Mouse (Mus musculus): ENCODE measurements at regions not wholly inside any gene's neighbourhood (a gene's known extent, or its start where the extent isn't known, plus 50 kb on each side); places are given as distances from the start of the nearest gene placed in this dataset.

DNA sequence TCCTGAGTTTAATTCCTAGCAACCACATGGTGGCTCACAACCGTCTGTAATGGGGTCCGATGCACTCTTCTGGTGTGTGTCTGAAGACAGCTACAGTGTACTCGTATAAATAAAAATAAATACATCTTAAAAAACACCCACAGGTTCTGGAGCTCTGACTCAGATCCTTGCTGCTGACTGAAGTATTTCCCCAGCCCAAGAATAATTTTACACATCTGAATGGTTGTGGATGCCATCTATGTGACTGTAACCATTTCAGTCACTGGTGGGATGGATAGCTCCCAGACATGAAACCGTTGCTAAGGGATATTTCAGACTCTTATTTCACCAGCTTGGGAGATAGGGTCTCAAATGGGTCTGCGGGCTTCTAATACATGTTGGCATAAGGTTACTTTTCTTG lies 131.6 kb downstream of the Slc4a3 start:
- Histone ChIP-seq H3K9me3 (ENCODE audit: control insufficient read depth, low read length) (peaks cover 4% of the 10 kb centered on the region; the same call in 1 of the 2 replicates), H3K4me1 (ENCODE audit: control insufficient read depth, insufficient read depth, low read length) (0 out of 2 replicates have a peak, but pooled peaks cover 3% of the 10 kb centered on the region), H3K36me3 (ENCODE audit: control insufficient read depth, insufficient read depth, low read length) (no peaks in the 10 kb centered on the region), H3K9ac (replicated peaks; ENCODE audit: low read depth, low read length) (no peak overlapping the region), H3K4me2 (ENCODE audit: low read depth, low read length) (no peak overlapping the region), H3K27ac (ENCODE audit: low read depth, low read length) (no peak overlapping the region), H3K4me3 (ENCODE audit: low read depth, low read length) (no peak overlapping the region), H3K27me3 (ENCODE audit: control insufficient read depth, insufficient read depth, low read length) (no peaks in the 10 kb centered on the region)
- ATAC-seq (ENCODE audit: low read depth), result no peak
- 78% methylated on average over 5 of the region's 5 CpGs for WGBS

DNA sequence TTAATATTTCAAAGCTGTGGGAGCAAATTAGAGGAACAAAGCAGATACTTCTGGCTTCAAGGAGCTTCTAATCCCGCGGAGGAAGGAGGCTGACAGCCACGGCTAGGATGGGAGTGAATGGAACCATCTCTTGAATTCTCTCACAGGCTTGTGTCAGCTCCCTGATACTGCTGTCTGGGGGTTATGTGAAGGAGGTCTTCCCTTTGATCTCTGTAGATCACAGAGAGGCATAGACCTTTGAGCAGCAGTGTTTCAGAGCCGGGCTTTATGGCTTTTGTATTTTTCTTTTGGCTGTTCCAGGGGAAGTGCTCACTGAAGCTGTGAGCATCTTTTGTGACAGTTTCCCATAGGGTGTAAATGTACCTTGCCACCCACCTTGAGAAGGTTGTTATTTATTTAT lies 132.2 kb downstream of the Slc4a3 start:
- ATAC-seq (ENCODE audit: low read depth), result no peak
- H3K9me3 ChIP-seq (ENCODE audit: control insufficient read depth, low read length), result peaks cover 4% of the 10 kb centered on the region; the same call in 1 of the 2 replicates
- no peak overlapping the region for H3K4me3 ChIP-seq (ENCODE audit: low read depth, low read length)
- no peak overlapping the region for H3K4me2 ChIP-seq (ENCODE audit: low read depth, low read length)
- no peak overlapping the region for H3K27ac ChIP-seq (ENCODE audit: low read depth, low read length)
- H3K36me3 ChIP-seq (ENCODE audit: control insufficient read depth, insufficient read depth, low read length), result no peaks in the 10 kb centered on the region
- H3K9ac ChIP-seq (replicated peaks; ENCODE audit: low read depth, low read length), result no peak overlapping the region
- WGBS, result 11% methylated on average over 4 of the region's 4 CpGs
- H3K4me1 ChIP-seq (ENCODE audit: control insufficient read depth, insufficient read depth, low read length), result 0 out of 2 replicates have a peak, but pooled peaks cover 3% of the 10 kb centered on the region
- H3K27me3 ChIP-seq (ENCODE audit: control insufficient read depth, insufficient read depth, low read length), result no peaks in the 10 kb centered on the region

DNA sequence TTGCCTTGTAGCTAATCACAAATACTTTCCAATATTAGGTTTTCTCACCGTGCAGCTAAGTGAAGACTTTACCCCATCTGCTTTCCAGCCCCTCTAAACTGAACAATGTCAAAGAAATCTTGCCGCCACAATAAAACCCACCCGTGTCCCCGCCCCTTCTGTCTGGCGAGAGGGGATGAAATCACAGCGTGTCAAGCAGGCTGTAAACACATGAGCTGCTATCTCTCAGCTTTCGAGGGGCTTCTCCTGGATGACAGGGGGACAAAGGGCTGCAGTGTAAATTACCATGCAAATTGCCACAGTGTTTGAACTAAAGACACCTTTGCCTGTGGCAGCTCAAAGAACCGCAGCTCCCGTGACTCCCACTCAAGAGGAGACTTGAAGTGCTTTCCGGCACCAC lies 134.3 kb downstream of the Slc4a3 start:
- no peak for ATAC-seq (ENCODE audit: low read depth)
- Histone ChIP-seq H3K27ac (ENCODE audit: low read depth, low read length) (no peak overlapping the region), H3K4me3 (ENCODE audit: low read depth, low read length) (no peak overlapping the region), H3K9ac (replicated peaks; ENCODE audit: low read depth, low read length) (no peak overlapping the region), H3K36me3 (ENCODE audit: control insufficient read depth, insufficient read depth, low read length) (no peaks in the 10 kb centered on the region), H3K4me1 (ENCODE audit: control insufficient read depth, insufficient read depth, low read length) (0 out of 2 replicates have a peak, but pooled peaks cover 3% of the 10 kb centered on the region), H3K9me3 (ENCODE audit: control insufficient read depth, low read length) (peaks cover 4% of the 10 kb centered on the region; the same call in 1 of the 2 replicates), H3K4me2 (ENCODE audit: low read depth, low read length) (no peak overlapping the region), H3K27me3 (ENCODE audit: control insufficient read depth, insufficient read depth, low read length) (0 out of 2 replicates have a peak, but pooled peaks cover 2% of the 10 kb centered on the region)
- WGBS, result 4% methylated on average over 10 of the region's 10 CpGs

DNA sequence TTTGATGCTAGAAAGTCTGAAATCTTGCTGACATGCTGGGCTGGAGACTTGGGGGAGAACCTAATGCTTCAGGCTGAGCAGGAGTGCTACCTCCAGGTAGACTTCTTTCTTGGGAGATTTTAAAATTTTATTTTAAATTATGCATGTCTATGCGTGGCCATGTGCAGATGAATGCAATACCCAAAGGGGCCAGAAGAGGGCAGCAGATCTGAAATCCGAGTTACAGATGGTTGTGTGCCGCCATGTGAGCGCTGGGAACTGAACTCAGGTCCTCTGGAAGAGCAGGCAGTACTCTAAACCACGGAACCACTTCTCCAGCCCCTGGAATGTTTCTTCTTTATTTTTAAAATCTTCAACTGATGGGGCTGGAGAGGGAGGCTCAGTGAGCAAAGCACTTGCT lies 135.8 kb downstream of the Slc4a3 start:
- ATAC-seq (ENCODE audit: low read depth), result no peak
- WGBS, result 99% methylated on average over 5 of the region's 5 CpGs

DNA sequence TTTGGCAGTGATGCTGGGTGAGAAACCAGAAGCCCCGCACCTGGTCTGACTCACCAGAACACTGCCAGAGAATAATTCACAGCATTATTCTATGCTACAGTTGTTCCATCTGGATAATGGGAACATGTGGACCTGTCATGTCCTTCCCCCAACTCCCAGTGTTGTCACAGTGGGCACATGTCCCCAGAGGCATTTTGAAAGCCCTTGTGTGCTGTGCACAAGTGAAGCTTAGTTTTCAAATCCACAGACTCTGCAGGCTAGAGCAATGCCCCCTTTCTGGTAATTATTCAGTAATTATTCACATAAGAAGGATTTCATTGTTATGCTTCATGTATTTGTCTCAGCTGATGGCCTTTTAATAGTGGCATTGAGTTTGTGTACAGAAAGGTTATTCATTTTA lies 146.7 kb downstream of the Slc4a3 start:
- Histone ChIP-seq H3K9me3 (ENCODE audit: control insufficient read depth, low read length) (no peaks in the 10 kb centered on the region), H3K36me3 (ENCODE audit: control insufficient read depth, insufficient read depth, low read length) (no peaks in the 10 kb centered on the region), H3K4me3 (ENCODE audit: low read depth, low read length) (no peak overlapping the region), H3K27ac (ENCODE audit: low read depth, low read length) (no peak overlapping the region), H3K4me1 (ENCODE audit: control insufficient read depth, insufficient read depth, low read length) (no peaks in the 10 kb centered on the region; the same call in 1 of the 2 replicates), H3K27me3 (ENCODE audit: control insufficient read depth, insufficient read depth, low read length) (no peaks in the 10 kb centered on the region), H3K4me2 (ENCODE audit: low read depth, low read length) (no peak overlapping the region), H3K9ac (replicated peaks; ENCODE audit: low read depth, low read length) (no peak overlapping the region)
- 81% methylated on average over 1 of the region's 1 CpGs for WGBS
- ATAC-seq (ENCODE audit: low read depth), result peak; percentile 51; the same call in 1 of the 2 replicates

More for the DNA sequence above, 135.8 kb downstream of the Slc4a3 start:
- Histone ChIP-seq H3K27me3 (ENCODE audit: control insufficient read depth, insufficient read depth, low read length) (0 out of 2 replicates have a peak, but pooled peaks cover 2% of the 10 kb centered on the region), H3K9me3 (ENCODE audit: control insufficient read depth, low read length) (peaks cover 4% of the 10 kb centered on the region; the same call in 1 of the 2 replicates), H3K27ac (ENCODE audit: low read depth, low read length) (no peak overlapping the region), H3K9ac (replicated peaks; ENCODE audit: low read depth, low read length) (no peak overlapping the region), H3K4me1 (ENCODE audit: control insufficient read depth, insufficient read depth, low read length) (0 out of 2 replicates have a peak, but pooled peaks cover 3% of the 10 kb centered on the region), H3K36me3 (ENCODE audit: control insufficient read depth, insufficient read depth, low read length) (no peaks in the 10 kb centered on the region), H3K4me3 (ENCODE audit: low read depth, low read length) (no peak overlapping the region), H3K4me2 (ENCODE audit: low read depth, low read length) (no peak overlapping the region)

- H3K27ac ChIP-seq (ENCODE audit: low read depth, low read length), result no peak overlapping the region
- peak; percentile 69; the same call in 1 of the 2 replicates for ATAC-seq (ENCODE audit: low read depth)
- no peak overlapping the region for H3K9ac ChIP-seq (replicated peaks; ENCODE audit: low read depth, low read length)
- no peak overlapping the region for H3K4me2 ChIP-seq (ENCODE audit: low read depth, low read length)
- H3K36me3 ChIP-seq (ENCODE audit: control insufficient read depth, insufficient read depth, low read length), result no peaks in the 10 kb centered on the region
- 23% methylated on average over 12 of the region's 12 CpGs for WGBS
- H3K27me3 ChIP-seq (ENCODE audit: control insufficient read depth, insufficient read depth, low read length), result no peaks in the 10 kb centered on the region
- H3K4me1 ChIP-seq (ENCODE audit: control insufficient read depth, insufficient read depth, low read length), result no peaks in the 10 kb centered on the region; the same call in 1 of the 2 replicates
- H3K4me3 ChIP-seq (ENCODE audit: low read depth, low read length), result no peak overlapping the region
- no peaks in the 10 kb centered on the region for H3K9me3 ChIP-seq (ENCODE audit: control insufficient read depth, low read length)
These were observed 147.3 kb downstream of the Slc4a3 start for GRCm38 (mm10) chr1:75693231-75693914.

GRCm38 (mm10) chr1:75704832-75705650 lies 159.0 kb downstream of the Slc4a3 start:
- Histone ChIP-seq H3K27ac (ENCODE audit: low read depth, low read length) (no peak overlapping the region), H3K4me2 (ENCODE audit: low read depth, low read length) (peak overlapping the region; percentile 33; the same call in 1 of the 2 replicates), H3K9ac (replicated peaks; ENCODE audit: low read depth, low read length) (no peak overlapping the region), H3K9me3 (ENCODE audit: control insufficient read depth, low read length) (no peaks in the 10 kb centered on the region), H3K27me3 (ENCODE audit: control insufficient read depth, insufficient read depth, low read length) (no peaks in the 10 kb centered on the region), H3K4me1 (ENCODE audit: control insufficient read depth, insufficient read depth, low read length) (peaks cover 3% of the 10 kb centered on the region; the same call in 1 of the 2 replicates), H3K4me3 (ENCODE audit: low read depth, low read length) (no peak overlapping the region; the same call in 1 of the 2 replicates), H3K36me3 (ENCODE audit: control insufficient read depth, insufficient read depth, low read length) (no peaks in the 10 kb centered on the region)
- peak; percentile 51; the same call in 1 of the 2 replicates for ATAC-seq (ENCODE audit: low read depth)
- WGBS, result 20% methylated on average over 24 of the region's 24 CpGs

GRCm38 (mm10) chr1:75706126-75706525 lies 160.1 kb downstream of the Slc4a3 start:
- Histone ChIP-seq H3K4me1 (ENCODE audit: control insufficient read depth, insufficient read depth, low read length) (peaks cover 3% of the 10 kb centered on the region; the same call in 1 of the 2 replicates), H3K27me3 (ENCODE audit: control insufficient read depth, insufficient read depth, low read length) (no peaks in the 10 kb centered on the region), H3K36me3 (ENCODE audit: control insufficient read depth, insufficient read depth, low read length) (no peaks in the 10 kb centered on the region), H3K9ac (replicated peaks; ENCODE audit: low read depth, low read length) (no peak overlapping the region), H3K9me3 (ENCODE audit: control insufficient read depth, low read length) (no peaks in the 10 kb centered on the region), H3K4me2 (ENCODE audit: low read depth, low read length) (no peak overlapping the region), H3K27ac (ENCODE audit: low read depth, low read length) (no peak overlapping the region), H3K4me3 (ENCODE audit: low read depth, low read length) (no peak overlapping the region)
- no peak for ATAC-seq (ENCODE audit: low read depth)
- WGBS, result 80% methylated on average over 9 of the region's 9 CpGs

- H3K27me3 ChIP-seq (ENCODE audit: control insufficient read depth, insufficient read depth, low read length), result no peaks in the 10 kb centered on the region
- H3K9me3 ChIP-seq (ENCODE audit: control insufficient read depth, low read length), result no peaks in the 10 kb centered on the region
- H3K4me2 ChIP-seq (ENCODE audit: low read depth, low read length), result no peak overlapping the region
- no peak for ATAC-seq (ENCODE audit: low read depth)
- H3K4me1 ChIP-seq (ENCODE audit: control insufficient read depth, insufficient read depth, low read length), result no peaks in the 10 kb centered on the region
- no peak overlapping the region for H3K4me3 ChIP-seq (ENCODE audit: low read depth, low read length)
- H3K9ac ChIP-seq (replicated peaks; ENCODE audit: low read depth, low read length), result no peak overlapping the region
- WGBS, result 89% methylated on average over 5 of the region's 5 CpGs
- no peaks in the 10 kb centered on the region for H3K36me3 ChIP-seq (ENCODE audit: control insufficient read depth, insufficient read depth, low read length)
- no peak overlapping the region for H3K27ac ChIP-seq (ENCODE audit: low read depth, low read length)
These were observed 177.4 kb downstream of the Slc4a3 start for GRCm38 (mm10) chr1:75723431-75723830.
